Mouse (Mus musculus): ENCODE data around the gene Ccl3.
A peak's percentile ranks its signal among the peaks of the same experiment; 100 is the strongest.

Ccl3 gene

GRCm38 (mm10) chr11:83649305-83649841, at the start of gene Ccl3:
Gene Ccl3, minus strand, starts transcription at chr11:83649355.
- DNase-seq (ENCODE audit: low read depth), result no peak

- DNase-seq (ENCODE audit: low read depth), result no peak
Observed at GRCm38 (mm10) chr11:83692008-83692407, 42.9 kb upstream of the Ccl3 start.

GRCm38 (mm10) chr11:83689918-83690317, 40.8 kb upstream of the Ccl3 start:
- DNase-seq (ENCODE audit: low read depth), result no peak

- DNase-seq (ENCODE audit: low read depth), result no peak
Observed at GRCm38 (mm10) chr11:83675665-83676064, 26.5 kb upstream of the Ccl3 start.

- DNase-seq (ENCODE audit: low read depth), result no peak
Observed at GRCm38 (mm10) chr11:83671743-83672142, 22.6 kb upstream of the Ccl3 start.

GRCm38 (mm10) chr11:83663532-83663931, 14.4 kb upstream of the Ccl3 start:
- no peak for DNase-seq (ENCODE audit: low read depth)

GRCm38 (mm10) chr11:83662204-83662603, 13.0 kb upstream of the Ccl3 start, which contains the start of gene Ccl4:
Gene Ccl4, plus strand, starts transcription at chr11:83662584.
- DNase-seq (ENCODE audit: low read depth), result peak; percentile 14

- DNase-seq (ENCODE audit: low read depth), result no peak
Observed at GRCm38 (mm10) chr11:83658797-83659196, 9.6 kb upstream of the Ccl3 start.

GRCm38 (mm10) chr11:83657508-83657907, 8.4 kb upstream of the Ccl3 start:
- DNase-seq (ENCODE audit: low read depth), result no peak

GRCm38 (mm10) chr11:83654606-83655005, 5.5 kb upstream of the Ccl3 start:
- DNase-seq (ENCODE audit: low read depth), result no peak

GRCm38 (mm10) chr11:83646356-83647149, 2.6 kb downstream of the Ccl3 start:
- DNase-seq (ENCODE audit: low read depth), result no peak

- DNase-seq (ENCODE audit: low read depth), result no peak
Observed at GRCm38 (mm10) chr11:83645521-83645920, 3.6 kb downstream of the Ccl3 start, which contains the start of gene Rpl9-ps1. Gene Rpl9-ps1, minus strand, starts transcription at chr11:83645621.

- no peak for DNase-seq (ENCODE audit: low read depth)
Observed at GRCm38 (mm10) chr11:83641216-83641615, 7.9 kb downstream of the Ccl3 start.

GRCm38 (mm10) chr11:83640141-83640540, 9.0 kb downstream of the Ccl3 start:
- DNase-seq (ENCODE audit: low read depth), result peak; percentile 44

- peak; percentile 37 for DNase-seq (ENCODE audit: low read depth)
Observed at GRCm38 (mm10) chr11:83639533-83639932, 9.6 kb downstream of the Ccl3 start.

GRCm38 (mm10) chr11:83638934-83639333, 10.2 kb downstream of the Ccl3 start:
- no peak for DNase-seq (ENCODE audit: low read depth)

GRCm38 (mm10) chr11:83636742-83637235, 12.4 kb downstream of the Ccl3 start:
- DNase-seq (ENCODE audit: low read depth), result no peak

- DNase-seq (ENCODE audit: low read depth), result no peak
Observed at GRCm38 (mm10) chr11:83634898-83635297, 14.3 kb downstream of the Ccl3 start.

- no peak for DNase-seq (ENCODE audit: low read depth)
Observed at GRCm38 (mm10) chr11:83634425-83634824, 14.7 kb downstream of the Ccl3 start.

GRCm38 (mm10) chr11:83632744-83633143, 16.4 kb downstream of the Ccl3 start:
- no peak for DNase-seq (ENCODE audit: low read depth)

GRCm38 (mm10) chr11:83631065-83631464, 18.1 kb downstream of the Ccl3 start:
- no peak for DNase-seq (ENCODE audit: low read depth)

GRCm38 (mm10) chr11:83630630-83631029, 18.5 kb downstream of the Ccl3 start:
- no peak for DNase-seq (ENCODE audit: low read depth)

GRCm38 (mm10) chr11:83628808-83629207, 20.3 kb downstream of the Ccl3 start:
- DNase-seq (ENCODE audit: low read depth), result no peak
